Mouse (Mus musculus): Measurements from ENCODE around the gene Mvb12b. TPM values are rescaled to one million over a fixed set of nuclear protein-coding genes. Genes with fewer than 3 reads are reported as not detected.

Gene Mvb12b
- total RNA-seq, 2 experiments from 2014 or later, result 25.2 to 27.4 TPM

DNA sequence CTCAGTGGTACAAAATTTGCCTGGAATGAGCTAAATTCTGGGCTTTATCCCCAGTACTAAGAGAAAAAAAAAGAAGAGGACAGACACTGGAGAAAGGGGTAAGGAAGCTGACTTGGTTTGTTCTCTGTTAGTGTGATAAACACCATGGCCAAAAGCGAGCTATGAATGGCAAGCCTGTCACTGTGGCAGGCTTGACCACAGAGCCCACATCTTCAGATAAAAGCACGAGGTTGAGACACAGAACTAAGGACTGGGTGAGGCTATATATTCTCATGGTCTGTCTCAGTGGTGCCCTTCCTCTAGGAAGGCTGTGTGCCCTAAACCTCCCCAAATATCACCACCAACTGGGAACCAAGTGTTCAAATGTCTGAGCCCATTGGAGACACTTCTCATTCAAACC is 31.0 kb downstream of the Mvb12b start:
- no peak for DNase-seq
- intact Hi-C loops (cut with DNase I), result no loop called here

- DNase-seq, result no peak
- intact Hi-C loops (cut with DNase I), result no loop called here
Measured at GRCm38 (mm10) chr2:33853011-33853976, 34.5 kb downstream of the Mvb12b start.

GRCm38 (mm10) chr2:33847196-33847834 is 40.4 kb downstream of the Mvb12b start:
- DNase-seq, result no peak
- intact Hi-C loops (cut with DNase I), result no loop called here

GRCm38 (mm10) chr2:33846635-33847034 is 41.1 kb downstream of the Mvb12b start:
- intact Hi-C loops (cut with DNase I), result no loop called here
- no peak for DNase-seq

- no peak for DNase-seq
- intact Hi-C loops (cut with DNase I), result no loop called here
Measured at GRCm38 (mm10) chr2:33843642-33844041, 44.1 kb downstream of the Mvb12b start.

- intact Hi-C loops (cut with DNase I), result no loop called here
- no peak for DNase-seq
Measured at GRCm38 (mm10) chr2:33842983-33843577, 44.7 kb downstream of the Mvb12b start.

- intact Hi-C loops (cut with DNase I), result no loop called here
- no peak for DNase-seq
Measured at GRCm38 (mm10) chr2:33841980-33842379, 45.8 kb downstream of the Mvb12b start.

GRCm38 (mm10) chr2:33840483-33840882 is 47.3 kb downstream of the Mvb12b start:
- no peak for DNase-seq

GRCm38 (mm10) chr2:33839252-33839651 is 48.5 kb downstream of the Mvb12b start:
- DNase-seq, result no peak
- intact Hi-C loops (cut with DNase I), result no loop called here

More at GRCm38 (mm10) chr2:33840483-33840882, 47.3 kb downstream of the Mvb12b start:
- intact Hi-C loops (cut with DNase I), result no loop called here

GRCm38 (mm10) chr2:33837297-33837696 is 50.4 kb downstream of the Mvb12b start:
- intact Hi-C loops (cut with DNase I), result no loop called here
- DNase-seq, result no peak

DNA sequence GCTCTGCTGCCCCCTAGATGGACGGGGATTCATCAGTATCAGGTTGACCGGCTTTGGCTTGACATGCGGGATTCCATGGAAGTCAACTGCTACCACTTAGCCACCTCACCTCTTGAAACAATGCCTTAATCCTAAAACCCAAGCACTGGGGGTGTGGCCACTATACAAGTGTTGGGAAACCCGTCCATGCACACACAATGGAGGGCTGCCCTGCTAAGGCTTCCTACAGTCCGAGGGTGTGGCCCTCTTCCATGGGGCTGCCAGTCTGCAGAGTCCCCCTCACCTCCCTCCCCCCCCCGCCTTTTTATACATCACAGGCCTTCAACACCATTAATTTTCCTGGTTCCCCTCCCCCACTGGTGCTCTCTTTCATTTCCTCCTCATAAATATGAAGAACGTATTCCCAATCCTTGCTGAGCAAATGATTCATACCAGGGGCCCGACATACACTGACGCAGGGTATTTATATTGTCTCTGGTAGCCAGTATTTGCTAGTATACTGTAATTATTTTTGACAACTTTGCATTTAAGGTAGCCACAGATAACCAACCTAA is 51.0 kb downstream of the Mvb12b start:
- DNase-seq, result no peak
- intact Hi-C loops (cut with DNase I), result no loop called here

DNA sequence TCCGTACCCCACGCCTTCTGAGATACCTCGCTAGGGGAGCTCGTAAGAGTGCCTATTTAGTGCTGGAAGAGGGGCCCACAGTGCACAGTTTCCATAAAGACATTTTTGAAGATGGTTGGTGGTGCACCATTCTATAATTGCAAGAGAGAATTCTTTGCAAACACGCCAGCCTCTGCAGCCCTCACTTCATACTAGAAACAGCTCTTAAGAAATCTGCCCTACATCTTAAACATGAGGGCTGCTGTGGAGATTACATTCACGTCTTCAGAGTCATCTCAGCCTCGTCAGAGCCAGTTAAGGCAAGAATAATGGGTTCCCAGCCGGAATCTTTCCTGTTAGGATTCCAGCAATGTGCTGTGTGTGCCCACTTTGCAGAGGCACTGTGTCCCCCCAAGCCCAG is 52.7 kb downstream of the Mvb12b start:
- DNase-seq, result no peak
- intact Hi-C loops (cut with DNase I), result no loop called here

GRCm38 (mm10) chr2:33833902-33834301 is 53.8 kb downstream of the Mvb12b start:
- DNase-seq, result no peak
- intact Hi-C loops (cut with DNase I), result no loop called here

- intact Hi-C loops (cut with DNase I), result no loop called here
Measured at GRCm38 (mm10) chr2:33829870-33830269, 57.9 kb downstream of the Mvb12b start.

DNA sequence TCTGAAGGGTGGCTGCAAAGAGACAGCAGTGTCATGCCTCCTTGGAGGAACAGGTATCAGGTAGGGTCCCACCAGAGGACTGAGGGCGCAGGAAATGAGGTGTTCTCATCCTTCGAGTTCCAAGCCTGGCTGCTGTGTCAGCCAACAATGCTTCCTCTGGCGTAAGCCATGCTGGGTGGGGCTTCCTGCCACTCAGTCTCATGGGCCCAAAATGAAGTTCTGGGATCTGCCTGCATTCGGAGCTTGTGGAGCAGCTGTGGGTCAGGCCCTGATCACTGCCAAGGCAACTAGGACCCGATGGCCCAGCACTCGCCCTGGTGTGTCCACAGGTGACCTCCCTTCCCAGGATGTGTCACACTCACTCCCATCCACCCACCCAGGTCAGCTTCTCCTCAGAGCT is 61.0 kb downstream of the Mvb12b start:
- no peak for DNase-seq
- intact Hi-C loops (cut with DNase I), result no loop called here

More at GRCm38 (mm10) chr2:33829870-33830269, 57.9 kb downstream of the Mvb12b start:
- no peak for DNase-seq

DNA sequence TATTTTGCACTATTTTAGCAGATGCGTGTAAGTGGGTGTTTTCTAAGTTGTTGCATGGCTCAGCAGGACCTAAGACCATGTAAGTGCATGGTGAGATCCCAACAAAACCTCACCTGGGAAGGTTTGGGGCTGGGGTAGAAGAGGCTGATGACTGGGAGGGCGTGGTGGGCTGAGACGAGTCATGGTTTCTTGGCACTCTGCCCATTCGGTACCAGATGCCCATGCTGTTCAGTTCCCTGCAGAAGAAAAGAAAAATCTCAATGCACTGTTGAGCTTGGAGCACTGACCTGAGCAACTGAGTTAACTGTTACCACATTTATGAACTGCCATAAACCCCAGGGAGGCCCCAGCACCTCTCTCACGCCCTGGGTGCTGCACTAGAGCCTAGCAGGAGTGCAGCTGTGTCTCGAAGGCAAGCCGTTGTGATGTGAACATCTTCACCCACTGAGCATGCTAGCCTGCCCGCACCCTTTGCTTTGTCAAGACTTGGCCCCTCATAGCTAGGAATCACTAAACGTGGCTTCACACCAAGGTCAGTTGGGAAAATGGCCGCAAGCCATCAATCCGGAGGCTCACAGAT is 62.7 kb downstream of the Mvb12b start:
- intact Hi-C loops (cut with DNase I), result loop anchor here (5.0 kb wide), 3 partner anchors 78 to 147 kb away; no protein-coding TSS in a partner anchor
- no peak for DNase-seq

DNA sequence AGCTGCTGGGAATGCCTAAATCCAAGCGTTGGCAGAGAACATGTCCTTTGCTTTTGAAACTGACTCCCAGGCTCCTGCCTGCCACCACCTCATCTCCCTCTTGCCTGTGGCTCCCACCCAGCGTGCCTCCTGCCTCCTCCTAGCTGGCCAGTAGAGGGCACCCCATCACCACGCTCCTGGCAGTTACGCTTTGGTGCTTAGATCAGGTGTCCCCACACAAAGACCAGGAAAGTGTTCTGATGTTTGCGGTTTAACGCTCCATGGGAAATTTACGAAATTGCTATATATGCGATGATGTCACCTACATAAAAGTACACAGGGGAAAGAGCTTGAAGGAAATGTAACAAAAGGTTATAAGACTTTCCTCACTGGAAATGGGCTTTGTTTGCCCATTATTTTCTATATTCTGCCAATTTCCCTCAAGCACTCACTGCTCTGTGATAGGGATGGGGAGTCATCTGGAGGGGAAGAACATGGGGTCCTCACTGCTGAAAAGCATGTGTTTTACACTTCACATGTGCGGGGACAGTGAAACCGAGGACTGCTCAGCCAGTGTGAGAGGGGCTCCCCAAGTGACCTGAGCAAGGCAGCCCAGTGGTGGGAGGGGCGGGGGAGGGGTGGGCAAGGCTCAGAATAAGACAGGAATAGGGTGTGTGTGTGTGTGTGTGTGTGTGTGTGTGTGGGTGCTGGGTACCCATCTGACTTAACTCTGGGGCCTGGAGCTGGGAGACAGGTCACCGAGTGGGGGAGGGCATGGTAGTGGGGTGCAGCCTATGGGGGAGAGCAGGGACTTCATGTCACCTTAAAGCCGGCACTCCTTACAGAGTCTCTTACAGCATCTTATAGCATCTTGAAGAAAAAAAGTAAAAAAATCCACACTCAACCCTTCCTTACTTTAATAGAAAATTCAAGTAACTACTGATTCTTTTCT is 65.8 kb downstream of the Mvb12b start:
- DNase-seq, result peak; percentile 76 to 77
- intact Hi-C loops (cut with DNase I), result loop anchor here (2.0 to 5.0 kb wide), 4 partner anchors 75 to 150 kb away; no protein-coding TSS in a partner anchor

DNA sequence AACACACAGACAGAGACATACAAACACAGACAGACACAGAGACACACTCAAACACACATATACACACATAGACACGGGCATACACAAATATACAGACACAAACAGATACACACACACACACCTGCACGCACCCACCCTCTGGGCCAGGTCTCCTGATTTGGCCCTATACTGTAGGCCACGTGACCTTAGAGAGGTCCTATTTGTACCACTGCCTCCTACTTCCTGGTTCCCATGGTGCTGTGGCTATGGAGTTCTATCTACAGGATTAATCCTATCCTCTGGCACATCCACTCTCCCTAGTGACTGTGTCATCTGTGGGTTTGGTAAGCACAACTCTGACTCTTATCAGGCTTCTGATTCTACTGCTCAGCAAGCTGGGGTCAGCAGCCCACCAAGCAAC is 67.3 kb downstream of the Mvb12b start:
- DNase-seq, result no peak
- intact Hi-C loops (cut with DNase I), result loop anchor here (2.0 to 5.0 kb wide), 4 partner anchors 73 to 152 kb away; no protein-coding TSS in a partner anchor

DNA sequence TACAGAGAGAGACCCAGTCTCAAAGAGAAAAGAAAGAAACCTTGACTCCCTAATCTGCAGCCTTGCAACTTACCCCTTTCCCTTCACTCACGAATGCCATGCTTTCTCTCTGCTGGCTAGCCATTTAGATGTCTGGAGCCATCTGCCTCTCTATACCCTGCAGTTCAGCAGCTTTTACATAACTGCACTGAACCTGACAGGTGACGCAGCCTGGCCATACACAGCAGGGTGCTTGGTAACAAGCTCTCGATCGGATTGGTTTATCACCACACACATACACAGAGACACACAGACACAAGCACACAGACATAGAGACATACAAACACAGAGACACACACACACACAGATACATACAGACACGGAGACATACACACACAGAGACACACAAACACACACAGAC is 67.7 kb downstream of the Mvb12b start:
- DNase-seq, result no peak
- intact Hi-C loops (cut with DNase I), result loop anchor here (2.0 to 5.0 kb wide), 4 partner anchors 73 to 152 kb away; no protein-coding TSS in a partner anchor
